Comparison of ENCODE assay signal across 9 mouse cellular contexts in the genomic region with DNA sequence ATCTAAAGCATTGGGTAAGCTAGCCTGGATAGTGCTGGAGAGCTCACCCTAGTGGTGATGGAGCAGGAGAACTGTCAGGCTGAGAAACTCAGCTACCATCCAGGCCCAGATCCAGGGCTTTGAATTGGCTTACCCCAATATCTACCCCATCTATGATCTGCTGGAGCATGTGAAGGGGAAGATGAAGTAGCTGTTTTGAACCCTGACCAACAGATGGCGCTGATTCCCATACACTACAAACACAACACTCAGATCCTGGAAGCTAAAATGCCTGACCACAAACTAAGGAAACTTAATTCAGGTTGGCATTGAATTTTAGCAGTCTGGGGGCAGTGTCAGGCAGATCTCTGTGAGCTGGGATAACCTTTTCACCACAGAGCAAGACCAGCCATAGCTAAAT. TPM values are rescaled to one million over a fixed set of nuclear protein-coding genes. Genes with fewer than 3 reads are reported as not detected.
DNase-seq lines count a peak whose midpoint lies in the region; TF ChIP-seq lines count a peak whose summit lies in the region.
"Had no signal": no experiment of that assay in that cellular context is flagged by ENCODE, and none has a peak within 500 bp of the region (broad histone marks: within the 10 kb centered on the region; RNA-seq: fewer than 3 reads in every experiment).

No protein-coding gene starts in this region.

- no peaks in the 10 kb centered on the region for H3K36me3 ChIP-seq in liver, adult 2 months (ENCODE audit: control insufficient read depth, insufficient read depth, low read length)
- no peaks in the 10 kb centered on the region for H3K36me3 ChIP-seq in splenic B cell, adult 2 months (ENCODE audit: control insufficient read depth, insufficient read depth, low read length, poor library complexity, severe bottlenecking)

- H3K9ac ChIP-seq in liver, adult 2 months (ENCODE audit: low read depth, low read length) = no peak overlapping the region
- H3K9ac ChIP-seq: limb, embryonic 13.5 days had no signal

- TF ChIP-seq CTCF in liver, adult 2 months (IDR thresholded peaks at IDR 0.05; ENCODE audit: low read depth, low read length) = no peak

- no peak for TF ChIP-seq POLR2A in liver, adult 2 months (IDR thresholded peaks at IDR 0.05; ENCODE audit: extremely low read depth, insufficient read depth, low read length)

- H3K4me1 ChIP-seq in liver, adult 2 months (ENCODE audit: control insufficient read depth, insufficient read depth, low read length) = no peaks in the 10 kb centered on the region
- H3K4me1 ChIP-seq: limb, embryonic 13.5 days had no signal

- H3K79me2 ChIP-seq in liver, adult 2 months (ENCODE audit: control insufficient read depth, insufficient read depth, low read length) = no peaks in the 10 kb centered on the region

- 21% methylated on average over 1 of the region's 1 CpGs for WGBS in liver, adult 2 months

- DNase-seq in heart, adult 18-20 months = peak; percentile 25 to 64
- no peak for DNase-seq in heart, adult 11 months
- peak; percentile 11 for DNase-seq in 3134 (ENCODE audit: extremely low read depth, insufficient read length, low spot score)
- DNase-seq in CD8-positive naive resting alpha-beta T cell, adult 2 months (ENCODE audit: low read depth in 2 of 2, low spot score in 2 of 2) = peak; percentile 18 to 41
- DNase-seq in c-Kit-positive CD71-positive TER-119-positive erythroid progenitor cells, embryonic 14.5 days (ENCODE audit: low spot score) = peak; percentile 58
- DNase-seq in liver, adult 2 months (ENCODE audit: extremely low read depth, low read depth, low spot score) = peak; percentile 46
- peak; percentile 79 for DNase-seq in splenic B cell, adult 2 months (ENCODE audit: low read depth, low spot score)
- no peak for DNase-seq in ovary, postnatal 36 days (ENCODE audit: low spot score)

- H3K27ac ChIP-seq in liver, adult 2 months (replicated peaks; ENCODE audit: insufficient read depth, low read depth, low read length) = no peak overlapping the region
- H3K27ac ChIP-seq: limb, embryonic 13.5 days had no signal

- H3K4me3 ChIP-seq in liver, adult 2 months (ENCODE audit: insufficient read depth, low read depth, low read length) = no peak overlapping the region
- H3K4me3 ChIP-seq: limb, embryonic 13.5 days had no signal

- no peaks in the 10 kb centered on the region for H3K27me3 ChIP-seq in liver, adult 2 months (ENCODE audit: control insufficient read depth, insufficient read depth, low read length)
- no peaks in the 10 kb centered on the region; the same call in 1 of the 2 replicates for H3K27me3 ChIP-seq in splenic B cell, adult 2 months (ENCODE audit: control insufficient read depth, insufficient read depth, low read length, poor library complexity, severe bottlenecking)
- H3K27me3 ChIP-seq: limb, embryonic 13.5 days had no signal

RNA-seq across cellular contexts. Expression of a gene that starts 8.9 kb away (rescaled TPM):
- 10 to 100 TPM; 16.4 to 18.2 TPM for total RNA-seq in heart, adult 18-20 months (2021)
- 7.7 and 9.5 TPM in 2 replicates for total RNA-seq in liver, adult 2 months (2014; rRNA removed)
- 1.2 and 1.4 TPM in 2 replicates for polyA plus RNA-seq in liver, adult 2 months (2012; rRNA removed)

Comparison
In these comparisons a context has a peak if more than half of its experiments do, and no peak if none do; other contexts are left out.
1. DNase-seq: peak in heart, adult 18-20 months (2 of 2), 3134 (single experiment), CD8-positive naive resting alpha-beta T cell, adult 2 months (2 of 2), c-Kit-positive CD71-positive TER-119-positive erythroid progenitor cells, embryonic 14.5 days (single experiment), liver, adult 2 months (single experiment) and splenic B cell, adult 2 months (single experiment); none in heart, adult 11 months (single experiment) and ovary, postnatal 36 days (single experiment).